In genomic region chrX:13282089-13282850, GRCm38 (mm10) we compare ENCODE assay signal across 7 mouse cellular contexts. TPM values are rescaled to one million over a fixed set of nuclear protein-coding genes. Genes with fewer than 3 reads are reported as not detected.
DNase-seq lines count a peak whose midpoint lies in the region; ATAC-seq and TF ChIP-seq lines count a peak whose summit lies in the region.

No protein-coding gene starts in this region.

- no peaks in the 10 kb centered on the region for H3K4me1 ChIP-seq in lung, adult 2 months (ENCODE audit: control insufficient read depth, insufficient read depth, low read length)
- H3K4me1 ChIP-seq in hindbrain, embryonic 16.5 days (ENCODE audit: control insufficient read depth, insufficient read depth, low read depth, low read length), result peaks cover 14% of the 10 kb centered on the region
- no peaks in the 10 kb centered on the region for H3K4me1 ChIP-seq in midbrain, postnatal 0 days (ENCODE audit: insufficient read depth, low read length)

- no peaks in the 10 kb centered on the region for H3K9me3 ChIP-seq in hindbrain, embryonic 16.5 days (ENCODE audit: control insufficient read depth, low read length)
- H3K9me3 ChIP-seq in midbrain, postnatal 0 days (ENCODE audit: low read length), result no peaks in the 10 kb centered on the region

- H3K36me3 ChIP-seq in hindbrain, embryonic 16.5 days (ENCODE audit: control insufficient read depth, insufficient read depth, low read length), result peaks cover 3% of the 10 kb centered on the region; the same call in 1 of the 2 replicates
- H3K36me3 ChIP-seq in midbrain, postnatal 0 days (ENCODE audit: insufficient read depth, low read length), result no peaks in the 10 kb centered on the region

- peak overlapping the region; percentile 57 for H3K4me2 ChIP-seq in hindbrain, embryonic 16.5 days (ENCODE audit: low read length)
- H3K4me2 ChIP-seq in midbrain, postnatal 0 days (ENCODE audit: low read depth, low read length, poor library complexity, severe bottlenecking), result peak overlapping the region; percentile 64

- H3K27ac ChIP-seq in hindbrain, embryonic 16.5 days (ENCODE audit: low read depth, low read length), result peak overlapping the region; percentile 98
- peak overlapping the region; percentile 99 for H3K27ac ChIP-seq in midbrain, postnatal 0 days (ENCODE audit: low read depth, low read length)

- H3K9ac ChIP-seq in hindbrain, embryonic 16.5 days (ENCODE audit: low read depth, low read length), result peak overlapping the region; percentile 98
- peak overlapping the region; percentile 95 for H3K9ac ChIP-seq in midbrain, postnatal 0 days (replicated peaks; ENCODE audit: low read length, poor library complexity, severe bottlenecking)

- TF ChIP-seq CTCF in lung, adult 2 months (IDR thresholded peaks at IDR 0.05; ENCODE audit: insufficient read depth, low read length), result no peak
- TF ChIP-seq CTCF in brain, embryonic 14.5 days (IDR thresholded peaks at IDR 0.05; ENCODE audit: borderline replicate concordance, extremely low read depth, insufficient read depth, insufficient read length), result no peak
- no peak for TF ChIP-seq CTCF in midbrain, postnatal 0 days (IDR thresholded peaks at IDR 0.05)

- no peak for TF ChIP-seq POLR2A in lung, adult 2 months (IDR thresholded peaks at IDR 0.05; ENCODE audit: borderline replicate concordance, extremely low read depth, low read depth, low read length)
- no peak for TF ChIP-seq POLR2A in brain, embryonic 14.5 days (IDR thresholded peaks at IDR 0.05; ENCODE audit: borderline replicate concordance, extremely low read depth, insufficient read depth, insufficient read length, poor library complexity, severe bottlenecking)

- ATAC-seq in hindbrain, embryonic 16.5 days, result no peak
- no peak for ATAC-seq in midbrain, postnatal 0 days (ENCODE audit: low FRiP score)

- no peaks in the 10 kb centered on the region for H3K27me3 ChIP-seq in hindbrain, embryonic 16.5 days (replicated peaks; ENCODE audit: control insufficient read depth, insufficient read depth, low read length)
- no peaks in the 10 kb centered on the region for H3K27me3 ChIP-seq in midbrain, postnatal 0 days (ENCODE audit: insufficient read depth, low read length)

- 9% methylated on average over 16 of the region's 16 CpGs for WGBS in lung, adult 2 months
- WGBS in hindbrain, embryonic 16.5 days, result 8% methylated on average over 16 of the region's 16 CpGs
- WGBS in midbrain, postnatal 0 days, result 11% methylated on average over 16 of the region's 16 CpGs

- DNase-seq in lung, adult 2 months, result no peak
- no peak for DNase-seq in lung, postnatal 10 days
- peak; percentile 13 for DNase-seq in brain, embryonic 14.5 days (ENCODE audit: low read depth)
- DNase-seq in midbrain, postnatal 0 days (ENCODE audit: low spot score), result no peak
- DNase-seq in left cerebral cortex, adult 11 months (ENCODE audit: low spot score), result no peak
- DNase-seq in left cerebral cortex, adult 9 months (ENCODE audit: low spot score in 2 of 2), result no peak

- peak overlapping the region; percentile 72 for H3K4me3 ChIP-seq in lung, adult 2 months (replicated peaks; ENCODE audit: extremely low read depth, low read depth, low read length)
- H3K4me3 ChIP-seq in hindbrain, embryonic 16.5 days (ENCODE audit: low read length), result peak overlapping the region; percentile 84
- H3K4me3 ChIP-seq in midbrain, postnatal 0 days (ENCODE audit: low read depth, low read length), result peak overlapping the region; percentile 84

RNA-seq across cellular contexts. Expression of gene Ddx3x, which starts 1.5 kb away (rescaled TPM):
- 24.6 and 30.1 TPM in 2 replicates for polyA plus RNA-seq in lung, adult 2 months (2012; rRNA removed)
- polyA plus RNA-seq in brain, embryonic 14.5 days (2012; rRNA removed), result 77.0 and 126 TPM in 2 replicates
- polyA plus RNA-seq in hindbrain, embryonic 16.5 days (2015; fragmentation: Nextera tagmentation; extraction: Ambion mirVana), result 90.9 and 93.3 TPM in 2 replicates
- total RNA-seq in midbrain, postnatal 0 days (2014; rRNA removed), result 120 and 161 TPM in 2 replicates
- 80.6 and 109 TPM in 2 replicates for polyA plus RNA-seq in midbrain, postnatal 0 days (2015; fragmentation: Nextera tagmentation; extraction: Ambion mirVana)
